Mouse (Mus musculus) cerebellum, adult 2 months (tissue): ENCODE measurements at regions not wholly inside any gene's neighbourhood (a gene's known extent, or its start where the extent isn't known, plus 50 kb on each side); places are given as distances from the start of the nearest gene placed in this dataset.

ENCODE experiments used
- CTCF ChIP-seq: fragments of 200-500 bp; IDR thresholded peaks from 2 replicates; pipeline ENCODE4 v1.5.1; 2011; ENCODE audit warnings: low read depth, mild to moderate bottlenecking, control low read depth, low read length, moderate library complexity, borderline replicate concordance; ENCODE audit not compliant: insufficient read depth
- POLR2A ChIP-seq: fragments of 200-500 bp; IDR thresholded peaks from 2 replicates; pipeline ENCODE4 v1.6.1; 2011; ENCODE audit warnings: low read length, control low read depth, borderline replicate concordance; ENCODE audit not compliant: insufficient read depth

GRCm38 (mm10) chr8:79515282-79515783, 116.0 kb upstream of the Smad1 start:
- no peak for TF ChIP-seq POLR2A
- no peak for TF ChIP-seq CTCF
